Mouse (Mus musculus): ENCODE results near the gene Sdhaf2. TPM values are rescaled to one million over a fixed set of nuclear protein-coding genes. Genes with fewer than 3 reads are reported as not detected.

Sdhaf2 gene
- total RNA-seq, 2 experiments from 2014 or later, result 69.0 to 81.9 TPM

Other genes with a start within 250 kb of the Sdhaf2 start
- gene Dagla, start 221.3 kb downstream of the Sdhaf2 start, total RNA-seq (2021), result 1 to 10 TPM; 2.7 TPM
- gene Syt7, start 137.1 kb downstream of the Sdhaf2 start, total RNA-seq (2021), result 10 to 100 TPM; 39.4 to 41.6 TPM
- 1 to 10 TPM; 1.0 to 1.1 TPM for gene Lrrc10b, start 68.7 kb downstream of the Sdhaf2 start, total RNA-seq (2021)
- under 1 TPM; 0.19 to 0.61 TPM for gene Ppp1r32, start 43.2 kb downstream of the Sdhaf2 start, total RNA-seq (2021)
- gene Cpsf7, start 876 bp downstream of the Sdhaf2 start, total RNA-seq (2021), result 10 to 100 TPM; 24.5 to 25.4 TPM
- gene Tmem216, start 30.1 kb upstream of the Sdhaf2 start, total RNA-seq (2021), result 1 to 10 TPM; 4.7 to 6.0 TPM
- 10 to 100 TPM; 13.1 to 13.2 TPM for gene Cyb561a3, start 51.0 kb upstream of the Sdhaf2 start, total RNA-seq (2021)
- gene Tmem138, start 51.2 kb upstream of the Sdhaf2 start, total RNA-seq (2021), result 1 to 10 TPM; 2.6 to 3.1 TPM
- 100 to 1,000 TPM; 161 to 172 TPM for gene Ddb1, start 79.2 kb upstream of the Sdhaf2 start, total RNA-seq (2021)
- gene Tkfc, start 79.5 kb upstream of the Sdhaf2 start, total RNA-seq (2021), result 1 to 10 TPM; 9.0 to 9.2 TPM
- gene Vwce, start 108.1 kb upstream of the Sdhaf2 start, total RNA-seq (2021), result not detected
- gene Pga5, start 151.9 kb upstream of the Sdhaf2 start, total RNA-seq (2021), result not detected
- 10 to 100 TPM; 19.2 to 21.0 TPM for gene Vps37c, start 162.6 kb upstream of the Sdhaf2 start, total RNA-seq (2021)
- under 1 TPM; 0.14 to 0.28 TPM for gene Cd5, start 212.9 kb upstream of the Sdhaf2 start, total RNA-seq (2021)

All from heart, postnatal 36 days (tissue).